Comparison of ENCODE assay signal across 25 mouse cellular contexts in genomic region chr9:27286296-27286695, GRCm38 (mm10).
"Had no signal": no experiment of that assay in that cellular context is flagged by ENCODE, and none has a peak within 500 bp of the region (broad histone marks: within the 10 kb centered on the region; RNA-seq: fewer than 3 reads in every experiment).

No protein-coding gene starts in this region.

- H3K4me3 ChIP-seq: heart, adult 2 months; heart, embryonic 13.5 days; heart, embryonic 15.5 days; intestine, embryonic 15.5 days; layer of hippocampus, adult 2 months; limb, embryonic 10.5 days; limb, embryonic 12.5 days; liver, embryonic 13.5 days had no signal

- H3K9ac ChIP-seq: heart, embryonic 13.5 days; heart, embryonic 15.5 days; hindbrain, embryonic 14.5 days; intestine, embryonic 15.5 days; limb, embryonic 12.5 days; liver, embryonic 13.5 days had no signal

- H3K4me2 ChIP-seq: heart, embryonic 11.5 days; heart, embryonic 13.5 days; heart, embryonic 15.5 days; hindbrain, embryonic 14.5 days; intestine, embryonic 15.5 days; limb, embryonic 12.5 days; liver, embryonic 11.5 days; liver, embryonic 13.5 days had no signal

- ATAC-seq: hindbrain, embryonic 16.5 days; inflammation-experienced regulatory T-cells, adult 6 months; intestine, embryonic 15.5 days; intestine, postnatal 0 days had no signal

- H3K27ac ChIP-seq: heart, adult 2 months; heart, embryonic 13.5 days; heart, embryonic 15.5 days; hindbrain, embryonic 14.5 days; intestine, embryonic 15.5 days; layer of hippocampus, adult 2 months; limb, embryonic 10.5 days; limb, embryonic 12.5 days; liver, embryonic 13.5 days had no signal

- H3K36me3 ChIP-seq: heart, embryonic 13.5 days; heart, embryonic 15.5 days; intestine, embryonic 15.5 days; limb, embryonic 10.5 days; limb, embryonic 12.5 days; liver, embryonic 13.5 days had no signal

- DNase-seq: gastrocnemius, postnatal 14 days; gastrocnemius, postnatal 36 days; heart, adult 11 months; heart, adult 2 months; heart, postnatal 14 days; heart, postnatal 36 days; kidney, adult 18-20 months; kidney, adult 8-10 months; kidney, postnatal 10 days; kidney, postnatal 25 days; kidney, postnatal 4 days; liver; liver, embryonic 13.5 days had no signal

- H3K27me3 ChIP-seq: heart, embryonic 13.5 days; heart, embryonic 15.5 days; intestine, embryonic 15.5 days; liver, embryonic 13.5 days had no signal

- H3K9me3 ChIP-seq: heart, embryonic 13.5 days; heart, embryonic 15.5 days; intestine, embryonic 15.5 days; limb, embryonic 10.5 days; limb, embryonic 12.5 days; liver, embryonic 13.5 days had no signal

- H3K4me1 ChIP-seq: intestine, embryonic 15.5 days; limb, embryonic 10.5 days; liver, embryonic 13.5 days had no signal
